Mouse (Mus musculus) hindbrain, embryonic 11.5 days (tissue): ENCODE measurements at regions not wholly inside any gene's neighbourhood (a gene's known extent, or its start where the extent isn't known, plus 50 kb on each side); places are given as distances from the start of the nearest gene placed in this dataset.

Experiments used
- ATAC-seq: fragments of 200-750 bp; cut with Nextera tagmentation; 2 replicates; pipeline ENCODE4 v1.8.0; 2017; ENCODE audit warnings: mild to moderate bottlenecking, moderate TSS enrichment, moderate library complexity; ENCODE audit not compliant: low FRiP score
- DNase-seq: peaks from one replicate; pipeline ENCODE4 v3.0.0-alpha.2; 2015; ENCODE audit warnings: low spot score
- H3K27ac ChIP-seq: fragments of 300-500 bp; sonication (generic); 2 replicates; pipeline ENCODE4 v1.5.1; 2014; ENCODE audit warnings: mild to moderate bottlenecking, low read depth, low read length
- H3K27me3 ChIP-seq: fragments of 300-500 bp; sonication (generic); 2 replicates; pipeline ENCODE4 v1.6.1; 2014; ENCODE audit warnings: mild to moderate bottlenecking, low read length, moderate library complexity, mixed read lengths; ENCODE audit not compliant: control insufficient read depth, insufficient read depth
- H3K36me3 ChIP-seq: fragments of 300-500 bp; sonication (generic); 2 replicates; pipeline ENCODE4 v1.6.1; 2014; ENCODE audit warnings: mild to moderate bottlenecking, low read length, moderate library complexity, mixed read lengths; ENCODE audit not compliant: control insufficient read depth, insufficient read depth
- H3K4me1 ChIP-seq: fragments of 300-500 bp; sonication (generic); replicated peaks from 2 replicates; pipeline ENCODE4 v1.6.1; 2014; ENCODE audit warnings: low read length, mixed read lengths; ENCODE audit not compliant: control insufficient read depth, insufficient read depth
- H3K4me2 ChIP-seq: fragments of 300-500 bp; sonication (generic); replicated peaks from 2 replicates; pipeline ENCODE4 v1.6.1; 2014; ENCODE audit warnings: mild to moderate bottlenecking, low read depth, low read length
- H3K4me3 ChIP-seq: fragments of 300-500 bp; sonication (generic); 2 replicates; pipeline ENCODE4 v1.5.1; 2014; ENCODE audit warnings: low read depth, low read length
- H3K9ac ChIP-seq: fragments of 300-500 bp; sonication (generic); 2 replicates; pipeline ENCODE4 v1.6.1; 2014; ENCODE audit warnings: low read depth, low read length
- H3K9me3 ChIP-seq: fragments of 300-500 bp; sonication (generic); 2 replicates; pipeline ENCODE4 v1.6.1; 2016; ENCODE audit warnings: low read length; ENCODE audit not compliant: control insufficient read depth
- WGBS: fragments of 180-500 bp; shearing (Covaris S2); extraction: QIAGEN DNeasy Blood & Tissue Kit; methylation state at CpG from one replicate; pipeline ENCODE4 v1.1.7; 2014; 5-methylcytosine and 5-hydroxymethylcytosine counted together

DNA sequence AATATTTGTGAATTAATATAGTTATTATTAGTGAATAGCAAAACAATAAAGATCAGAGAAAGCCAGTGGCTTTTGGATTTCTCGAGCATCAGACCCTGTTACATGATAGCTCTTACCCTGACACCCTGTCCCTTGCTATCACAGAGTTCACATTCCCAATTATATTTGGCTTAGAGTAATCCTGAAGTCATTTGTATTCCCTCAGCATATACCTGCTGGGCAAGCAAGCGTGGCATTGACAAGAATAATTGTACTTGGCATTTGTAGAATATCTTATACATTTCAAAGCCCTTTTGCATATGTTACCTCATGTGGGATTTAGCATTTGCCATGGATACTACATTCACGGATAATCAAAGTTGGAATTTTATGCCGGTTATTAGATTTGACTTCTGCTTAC is 692.0 kb downstream of the Nedd1 start:
- H3K27ac ChIP-seq: no peak overlapping the region
- 83% methylated on average over 4 of the region's 4 CpGs for WGBS
- no peak for DNase-seq
- H3K4me1 ChIP-seq: no peaks in the 10 kb centered on the region
- no peaks in the 10 kb centered on the region for H3K27me3 ChIP-seq
- no peaks in the 10 kb centered on the region for H3K9me3 ChIP-seq
- H3K9ac ChIP-seq: no peak overlapping the region
- no peak for ATAC-seq
- no peak overlapping the region for H3K4me2 ChIP-seq
- H3K4me3 ChIP-seq: no peak overlapping the region
- H3K36me3 ChIP-seq: no peaks in the 10 kb centered on the region

DNA sequence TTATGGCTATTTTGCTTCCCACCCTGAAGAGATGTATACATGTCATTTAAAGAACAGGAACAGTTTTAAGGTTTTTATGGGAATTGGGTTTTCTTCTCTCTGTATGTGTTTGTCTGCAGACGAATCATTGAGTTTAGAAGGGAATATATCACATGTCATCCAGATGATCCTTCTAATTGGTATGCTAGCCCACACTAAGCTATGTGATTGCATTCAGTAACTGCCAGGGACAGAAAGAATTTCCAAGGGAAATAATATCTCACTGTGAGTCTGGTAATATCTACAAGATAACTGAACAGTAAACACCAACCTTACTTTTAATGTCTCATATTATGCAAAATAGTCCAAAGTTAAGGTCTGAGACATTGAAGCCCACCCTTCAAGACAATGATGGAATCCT is 698.0 kb downstream of the Nedd1 start:
- Histone ChIP-seq H3K4me3 (no peak overlapping the region), H3K9me3 (no peaks in the 10 kb centered on the region), H3K4me2 (no peak overlapping the region), H3K4me1 (no peaks in the 10 kb centered on the region), H3K9ac (no peak overlapping the region), H3K27ac (no peak overlapping the region), H3K36me3 (no peaks in the 10 kb centered on the region), H3K27me3 (no peaks in the 10 kb centered on the region)
- WGBS: 44% methylated on average over 1 of the region's 1 CpGs
- ATAC-seq: no peak
- DNase-seq: no peak

- no peaks in the 10 kb centered on the region for H3K4me1 ChIP-seq
- DNase-seq (no peak), ATAC-seq (no peak)
- WGBS: 78% methylated on average over 1 of the region's 1 CpGs
- H3K4me3 ChIP-seq: no peak overlapping the region
- 0 out of 2 replicates have a peak overlapping the region, but pooled peaks have one; percentile 1 for H3K27ac ChIP-seq
- H3K9me3 ChIP-seq: no peaks in the 10 kb centered on the region
- no peaks in the 10 kb centered on the region for H3K36me3 ChIP-seq
- no peak overlapping the region for H3K9ac ChIP-seq
- no peaks in the 10 kb centered on the region for H3K27me3 ChIP-seq
- H3K4me2 ChIP-seq: no peak overlapping the region
Measured at GRCm38 (mm10) chr10:92021036-92021435, 701.2 kb downstream of the Nedd1 start.

DNA sequence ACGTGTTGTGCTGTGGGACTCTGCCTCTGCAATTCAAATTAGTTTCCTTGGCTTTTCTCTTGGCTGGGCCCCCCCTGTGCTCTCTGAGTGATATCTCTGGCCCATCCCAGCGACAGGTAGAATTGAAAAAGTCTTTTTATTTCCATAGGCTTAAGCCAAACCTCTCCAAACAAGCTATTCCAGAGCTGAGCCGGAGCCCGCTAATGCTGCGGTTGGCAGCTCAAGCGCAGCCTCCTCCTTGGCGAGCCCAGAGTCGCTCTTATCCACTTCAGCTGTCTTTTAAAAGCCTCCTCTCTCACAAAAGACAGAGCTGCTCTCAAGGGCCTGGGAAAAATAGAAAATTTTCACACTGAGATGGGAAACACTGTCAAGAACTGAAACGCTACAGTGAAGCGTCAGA is 712.7 kb downstream of the Nedd1 start:
- no peak overlapping the region for H3K27ac ChIP-seq
- no peak overlapping the region for H3K4me3 ChIP-seq
- WGBS: 40% methylated on average over 10 of the region's 10 CpGs
- ATAC-seq (no peak), DNase-seq (peak; percentile 12)
- H3K36me3 ChIP-seq: no peaks in the 10 kb centered on the region
- H3K9me3 ChIP-seq: no peaks in the 10 kb centered on the region
- no peaks in the 10 kb centered on the region for H3K27me3 ChIP-seq
- H3K4me2 ChIP-seq: no peak overlapping the region
- H3K9ac ChIP-seq: no peak overlapping the region
- peaks cover 2% of the 10 kb centered on the region; the same call in 1 of the 2 replicates for H3K4me1 ChIP-seq

DNA sequence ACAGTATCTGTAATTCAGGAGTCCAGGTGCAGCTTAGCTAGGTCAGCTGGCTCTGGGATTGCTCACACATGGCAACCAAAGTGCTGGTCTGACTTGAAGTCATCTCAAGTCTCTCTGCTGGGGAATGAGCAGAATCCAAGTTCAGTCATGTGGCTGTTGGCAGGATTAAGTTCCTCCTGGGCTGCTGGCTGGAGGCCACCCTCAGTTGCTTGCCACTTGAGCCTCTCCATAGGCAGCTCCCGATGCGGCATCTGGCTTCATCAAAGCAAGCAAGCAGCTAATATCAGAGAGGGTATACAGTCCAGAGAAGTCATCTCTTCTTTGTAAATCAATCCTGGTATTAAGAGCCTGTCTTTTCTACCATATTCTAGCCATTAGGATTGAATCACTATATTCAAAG is 714.3 kb downstream of the Nedd1 start:
- H3K9me3 ChIP-seq: no peaks in the 10 kb centered on the region
- DNase-seq: no peak
- no peak overlapping the region for H3K27ac ChIP-seq
- H3K4me3 ChIP-seq: no peak overlapping the region
- H3K4me1 ChIP-seq: peaks cover 2% of the 10 kb centered on the region; the same call in 1 of the 2 replicates
- no peaks in the 10 kb centered on the region for H3K27me3 ChIP-seq
- 79% methylated on average over 2 of the region's 2 CpGs for WGBS
- no peak overlapping the region for H3K9ac ChIP-seq
- H3K36me3 ChIP-seq: no peaks in the 10 kb centered on the region
- no peak overlapping the region for H3K4me2 ChIP-seq
- ATAC-seq: no peak

DNA sequence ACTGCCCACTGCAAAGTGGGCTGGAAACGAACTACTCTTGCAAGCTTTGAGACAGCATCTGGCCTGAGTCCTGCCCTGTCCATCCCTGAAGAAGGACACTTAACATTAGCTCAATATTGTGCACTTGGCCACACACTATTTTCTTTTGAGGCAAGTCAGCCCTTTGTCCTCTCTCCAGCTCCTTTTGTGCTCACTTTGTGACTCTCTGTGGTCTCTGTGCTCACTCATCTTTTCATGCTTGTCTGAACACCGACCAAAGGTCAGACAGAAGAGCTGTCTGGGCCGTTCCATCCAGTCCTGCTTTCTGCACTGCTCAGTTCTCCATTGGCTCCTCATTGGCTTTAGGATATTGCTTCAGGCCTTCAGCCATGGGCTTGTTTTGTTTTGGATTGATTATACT is 715.8 kb downstream of the Nedd1 start:
- Histone ChIP-seq H3K36me3 (no peaks in the 10 kb centered on the region), H3K27me3 (no peaks in the 10 kb centered on the region), H3K9ac (no peak overlapping the region), H3K4me2 (no peak overlapping the region), H3K4me1 (peaks cover 2% of the 10 kb centered on the region; the same call in 1 of the 2 replicates), H3K4me3 (no peak overlapping the region), H3K27ac (no peak overlapping the region; the same call in 1 of the 2 replicates), H3K9me3 (no peaks in the 10 kb centered on the region)
- WGBS: 16% methylated on average over 3 of the region's 3 CpGs
- ATAC-seq: peak; percentile 45; the same call in 1 of the 2 replicates
- DNase-seq: peak; percentile 34

- no peaks in the 10 kb centered on the region for H3K4me1 ChIP-seq
- ATAC-seq (no peak), DNase-seq (no peak)
- no peak overlapping the region for H3K4me3 ChIP-seq
- H3K36me3 ChIP-seq: no peaks in the 10 kb centered on the region
- H3K27ac ChIP-seq: no peak overlapping the region
- H3K9me3 ChIP-seq: no peaks in the 10 kb centered on the region
- no peaks in the 10 kb centered on the region for H3K27me3 ChIP-seq
- no peak overlapping the region for H3K9ac ChIP-seq
- no peak overlapping the region for H3K4me2 ChIP-seq
- WGBS: 78% methylated on average over 4 of the region's 4 CpGs
Measured at GRCm38 (mm10) chr10:91991040-91991439, 731.2 kb downstream of the Nedd1 start.

DNA sequence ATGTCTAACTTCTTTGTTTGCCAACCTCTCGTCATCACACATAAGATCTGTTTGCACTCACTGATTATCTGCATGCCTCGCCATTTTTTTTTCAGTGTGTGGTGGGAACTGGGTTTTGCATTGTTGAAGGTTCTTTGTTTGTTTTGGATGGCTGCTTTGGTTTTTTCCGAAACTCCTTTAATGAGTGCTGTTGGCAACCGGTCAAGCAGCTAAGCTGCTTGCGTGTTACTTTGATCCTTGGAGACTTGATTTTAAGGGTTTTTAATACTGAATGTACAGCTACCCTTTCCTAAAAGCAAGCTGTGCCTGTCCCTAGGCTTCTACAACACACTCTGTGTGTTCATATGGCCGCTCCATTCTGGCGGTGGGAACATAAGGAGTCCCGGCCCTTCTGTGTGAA is 733.9 kb downstream of the Nedd1 start:
- Histone ChIP-seq H3K4me1 (no peaks in the 10 kb centered on the region), H3K9ac (no peak overlapping the region), H3K36me3 (no peaks in the 10 kb centered on the region), H3K27ac (no peak overlapping the region), H3K9me3 (no peaks in the 10 kb centered on the region), H3K4me3 (no peak overlapping the region), H3K27me3 (no peaks in the 10 kb centered on the region), H3K4me2 (no peak overlapping the region)
- no peak for ATAC-seq
- WGBS: 80% methylated on average over 8 of the region's 8 CpGs
- no peak for DNase-seq

DNA sequence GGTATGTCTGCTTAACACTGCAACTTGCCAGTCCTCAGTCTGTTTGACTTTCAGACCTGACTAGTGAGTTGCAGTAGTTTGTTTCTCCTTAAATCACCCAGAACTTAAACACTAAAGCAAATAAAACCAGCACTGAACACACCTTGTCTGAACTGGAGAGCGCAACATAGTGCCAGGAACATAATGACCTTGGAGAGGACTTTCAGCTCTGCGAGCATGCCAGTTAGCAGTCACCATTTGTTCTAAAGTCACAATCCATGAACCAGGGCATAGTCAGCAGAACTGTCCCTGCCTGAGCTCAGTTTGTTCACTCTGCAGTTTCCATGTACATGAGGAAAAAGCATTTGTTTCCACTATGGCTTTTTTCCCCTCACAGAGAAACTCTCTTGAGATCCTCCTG is 742.4 kb downstream of the Nedd1 start:
- Histone ChIP-seq H3K4me2 (no peak overlapping the region), H3K9ac (no peak overlapping the region), H3K9me3 (no peaks in the 10 kb centered on the region), H3K27me3 (no peaks in the 10 kb centered on the region), H3K4me3 (no peak overlapping the region), H3K27ac (no peak overlapping the region), H3K4me1 (no peaks in the 10 kb centered on the region), H3K36me3 (no peaks in the 10 kb centered on the region)
- ATAC-seq (no peak), DNase-seq (no peak)
- 94% methylated on average over 2 of the region's 2 CpGs for WGBS
